Mouse (Mus musculus) liver, postnatal 0 days (tissue): ENCODE measurements at regions not wholly inside any gene's neighbourhood (a gene's known extent, or its start where the extent isn't known, plus 50 kb on each side); places are given as distances from the start of the nearest gene placed in this dataset.

ENCODE experiments used
- ATAC-seq: fragments of 200-750 bp; cut with Nextera tagmentation; 2 replicates; pipeline ENCODE4 v1.8.0; 2017; ENCODE audit warnings: mild to moderate bottlenecking, moderate library complexity
- DNase-seq: peaks from one replicate; pipeline ENCODE4 v3.0.0-alpha.2; 2016
- H3K27ac ChIP-seq: fragments of 300-500 bp; sonication (generic); 2 replicates; pipeline ENCODE4 v1.5.1; 2014; ENCODE audit warnings: antibody characterized with exemption, moderate library complexity, mild to moderate bottlenecking, low read depth
- H3K27me3 ChIP-seq: fragments of 300-500 bp; sonication (generic); 2 replicates; pipeline ENCODE4 v1.6.1; 2014; ENCODE audit warnings: low read length, control low read depth, mixed read lengths; ENCODE audit not compliant: insufficient read depth
- H3K36me3 ChIP-seq: fragments of 300-500 bp; sonication (generic); replicated peaks from 2 replicates; pipeline ENCODE4 v1.6.1; 2014; ENCODE audit warnings: mild to moderate bottlenecking, control low read depth, low read length, moderate library complexity, mixed read lengths; ENCODE audit not compliant: insufficient read depth
- H3K4me1 ChIP-seq: fragments of 300-500 bp; sonication (generic); 2 replicates; pipeline ENCODE4 v1.6.1; 2014; ENCODE audit warnings: antibody characterized with exemption, mild to moderate bottlenecking, control low read depth; ENCODE audit not compliant: insufficient read depth
- H3K4me2 ChIP-seq: fragments of 300-500 bp; sonication (generic); 2 replicates; pipeline ENCODE4 v1.6.1; 2014; ENCODE audit warnings: low read depth, mild to moderate bottlenecking, low read length, moderate library complexity, mixed read lengths
- H3K4me3 ChIP-seq: fragments of 300-500 bp; sonication (generic); 2 replicates; pipeline ENCODE4 v1.5.1; 2014; ENCODE audit warnings: low read depth, low read length
- H3K9ac ChIP-seq: fragments of 300-500 bp; sonication (generic); replicated peaks from 2 replicates; pipeline ENCODE4 v1.6.1; 2014; ENCODE audit warnings: mild to moderate bottlenecking, moderate library complexity
- H3K9me3 ChIP-seq: fragments of 300-500 bp; sonication (generic); 2 replicates; pipeline ENCODE4 v1.6.1; 2016; ENCODE audit warnings: mild to moderate bottlenecking, control low read depth, low read length, mixed read lengths
- CTCF ChIP-seq: sonication (generic); IDR thresholded peaks from 2 replicates; pipeline ENCODE4 v1.5.1; 2016; ENCODE audit warnings: antibody characterized with exemption, low read depth
- EP300 ChIP-seq: IDR thresholded peaks from 2 replicates; pipeline ENCODE4 v1.6.1; 2016; ENCODE audit warnings: antibody characterized with exemption, low read depth, mild to moderate bottlenecking
- WGBS: fragments of 180-500 bp; shearing (Covaris S2); extraction: QIAGEN DNeasy Blood & Tissue Kit; methylation state at CpG from one replicate; pipeline ENCODE4 v1.1.7; 2014; ENCODE audit not compliant: insufficient replicate concordance; 5-methylcytosine and 5-hydroxymethylcytosine counted together

GRCm38 (mm10) chr12:77039953-77040305 is 77.9 kb upstream of the Max start:
- H3K36me3 ChIP-seq = no peaks in the 10 kb centered on the region
- no peak for DNase-seq
- H3K27me3 ChIP-seq = no peaks in the 10 kb centered on the region
- 71% methylated on average over 4 of the region's 4 CpGs for WGBS
- no peak overlapping the region for H3K9ac ChIP-seq
- ATAC-seq = no peak
- H3K4me1 ChIP-seq = no peaks in the 10 kb centered on the region
- no peak overlapping the region for H3K4me2 ChIP-seq
- no peaks in the 10 kb centered on the region for H3K9me3 ChIP-seq
- TF ChIP-seq EP300 = no peak
- TF ChIP-seq CTCF = no peak
- peak overlapping the region; percentile 26; the same call in 1 of the 2 replicates for H3K27ac ChIP-seq
- H3K4me3 ChIP-seq = no peak overlapping the region

- ATAC-seq = 0 out of 2 replicates have a peak, but pooled peaks have one; percentile 19
These were observed 77.4 kb upstream of the Max start for GRCm38 (mm10) chr12:77039295-77039952.

DNA sequence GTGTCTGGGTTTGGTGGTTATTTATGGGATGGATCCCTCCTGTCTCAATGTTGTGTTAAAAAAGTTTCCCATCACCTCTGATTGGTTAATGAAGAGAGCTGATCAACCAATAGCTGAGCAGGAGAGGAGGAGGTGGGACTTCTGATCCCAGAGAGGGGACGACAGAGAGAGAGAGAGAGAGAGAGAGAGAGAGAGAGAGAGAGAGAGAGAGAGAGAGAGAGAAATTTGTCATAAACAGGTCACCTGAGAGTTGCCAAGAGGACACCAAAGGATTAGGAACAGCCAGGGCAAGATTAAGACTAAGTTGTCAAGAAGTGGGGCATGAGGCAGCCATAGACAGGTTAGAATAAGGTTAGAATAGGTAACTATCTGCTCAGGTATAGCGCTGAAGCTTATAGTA is 73.7 kb upstream of the Max start:
- H3K4me2 ChIP-seq = no peak overlapping the region
- 61% methylated on average over 2 of the region's 2 CpGs for WGBS

More at GRCm38 (mm10) chr12:77039295-77039952, 77.4 kb upstream of the Max start:
- Histone ChIP-seq H3K9ac (no peak overlapping the region), H3K36me3 (no peaks in the 10 kb centered on the region), H3K4me3 (no peak overlapping the region), H3K4me1 (no peaks in the 10 kb centered on the region), H3K27me3 (no peaks in the 10 kb centered on the region), H3K4me2 (no peak overlapping the region), H3K27ac (peak overlapping the region; percentile 26; the same call in 1 of the 2 replicates), H3K9me3 (no peaks in the 10 kb centered on the region)
- peak; percentile 35 for DNase-seq
- WGBS = 64% methylated on average over 17 of the region's 17 CpGs
- TF ChIP-seq EP300 = no peak
- peak; percentile 62 for TF ChIP-seq CTCF

GRCm38 (mm10) chr12:77031448-77031847 is 69.4 kb upstream of the Max start:
- H3K9me3 ChIP-seq = no peaks in the 10 kb centered on the region
- ATAC-seq = no peak
- no peaks in the 10 kb centered on the region for H3K4me1 ChIP-seq
- DNase-seq = no peak
- TF ChIP-seq CTCF (no peak), EP300 (no peak)
- 69% methylated on average over 1 of the region's 1 CpGs for WGBS
- no peak overlapping the region for H3K9ac ChIP-seq
- H3K4me2 ChIP-seq = no peak overlapping the region
- H3K27me3 ChIP-seq = no peaks in the 10 kb centered on the region
- no peak overlapping the region for H3K4me3 ChIP-seq
- H3K27ac ChIP-seq = no peak overlapping the region
- no peaks in the 10 kb centered on the region for H3K36me3 ChIP-seq

More for the DNA sequence above, 73.7 kb upstream of the Max start:
- Histone ChIP-seq H3K27me3 (no peaks in the 10 kb centered on the region), H3K9me3 (no peaks in the 10 kb centered on the region), H3K4me1 (no peaks in the 10 kb centered on the region), H3K36me3 (no peaks in the 10 kb centered on the region), H3K9ac (no peak overlapping the region), H3K27ac (no peak overlapping the region), H3K4me3 (no peak overlapping the region)
- TF ChIP-seq CTCF (no peak), EP300 (no peak)
- ATAC-seq (no peak), DNase-seq (no peak)

GRCm38 (mm10) chr12:77025431-77025879 is 63.5 kb upstream of the Max start:
- no peak overlapping the region for H3K4me2 ChIP-seq
- no peak overlapping the region for H3K27ac ChIP-seq
- H3K27me3 ChIP-seq = no peaks in the 10 kb centered on the region
- no peak overlapping the region for H3K4me3 ChIP-seq
- WGBS = 63% methylated on average over 7 of the region's 7 CpGs
- peak; percentile 66 for ATAC-seq
- DNase-seq = no peak
- no peak overlapping the region for H3K9ac ChIP-seq
- H3K36me3 ChIP-seq = no peaks in the 10 kb centered on the region
- no peaks in the 10 kb centered on the region for H3K4me1 ChIP-seq
- no peaks in the 10 kb centered on the region for H3K9me3 ChIP-seq
- no peak for TF ChIP-seq CTCF
- TF ChIP-seq EP300 = peak; percentile 54; the same call in 1 of the 2 replicates

DNA sequence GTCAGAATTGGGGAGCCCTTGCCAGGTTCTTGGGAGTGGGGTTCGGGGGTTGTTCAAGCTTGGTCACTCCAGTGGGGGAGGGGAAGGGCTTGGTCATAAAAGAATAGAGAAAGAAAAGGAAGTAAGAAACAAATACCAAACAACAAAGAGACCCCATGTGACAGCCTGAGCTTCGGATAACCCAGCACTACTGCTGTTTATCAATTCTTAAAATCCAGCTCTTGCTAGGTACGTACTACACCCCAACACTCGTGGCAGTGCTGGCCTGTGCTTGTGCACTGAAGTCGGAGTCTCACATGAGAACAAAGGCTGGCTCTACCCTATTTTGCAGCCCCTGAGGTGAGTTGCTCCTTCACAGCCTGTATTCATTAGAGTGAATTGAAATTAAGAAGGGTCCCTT is 60.5 kb upstream of the Max start:
- Histone ChIP-seq H3K4me3 (no peak overlapping the region), H3K9me3 (no peaks in the 10 kb centered on the region), H3K27ac (no peak overlapping the region), H3K9ac (no peak overlapping the region), H3K36me3 (no peaks in the 10 kb centered on the region), H3K27me3 (no peaks in the 10 kb centered on the region), H3K4me1 (no peaks in the 10 kb centered on the region), H3K4me2 (no peak overlapping the region)
- DNase-seq (no peak), ATAC-seq (no peak)
- TF ChIP-seq EP300 (no peak), CTCF (no peak)
- WGBS = 62% methylated on average over 5 of the region's 5 CpGs

GRCm38 (mm10) chr12:77021881-77022280 is 59.9 kb upstream of the Max start:
- no peak overlapping the region for H3K4me2 ChIP-seq
- no peak overlapping the region for H3K27ac ChIP-seq
- no peaks in the 10 kb centered on the region for H3K27me3 ChIP-seq
- ATAC-seq = no peak
- TF ChIP-seq CTCF = no peak
- TF ChIP-seq EP300 = no peak
- H3K36me3 ChIP-seq = no peaks in the 10 kb centered on the region
- H3K9me3 ChIP-seq = no peaks in the 10 kb centered on the region
- WGBS = 75% methylated on average over 5 of the region's 5 CpGs
- no peak for DNase-seq
- H3K4me1 ChIP-seq = no peaks in the 10 kb centered on the region
- H3K4me3 ChIP-seq = no peak overlapping the region
- no peak overlapping the region for H3K9ac ChIP-seq
